Mouse (Mus musculus) gonadal fat pad, adult 2 months (tissue): ENCODE data around the gene Camp. TPM values are rescaled to one million over a fixed set of nuclear protein-coding genes. Genes with fewer than 3 reads are reported as not detected.
"Not testable (repeated sequence)": the region's sequence is repeated elsewhere in the genome, so short reads cannot be mapped to it uniquely, and the experiment has no call there.

Experiments used
- DNase-seq: peaks from one replicate; pipeline ENCODE4 v3.0.0-alpha.2; 2012; ENCODE audit warnings: low read depth
- polyA plus RNA-seq: library from polyadenylated mRNA; depleted of rRNA; stranded (reverse); fragments of >200 nt; gene quantifications from 2 replicates; pipeline ENCODE4 v1.2.3, GENCODE M21; 2012; rRNA removed

Camp gene
- polyA plus RNA-seq, 1 experiment = 0.68 TPM

- DNase-seq = no peak
Measured at GRCm38 (mm10) chr9:109854341-109854740, 4.9 kb upstream of the Camp start.

DNA sequence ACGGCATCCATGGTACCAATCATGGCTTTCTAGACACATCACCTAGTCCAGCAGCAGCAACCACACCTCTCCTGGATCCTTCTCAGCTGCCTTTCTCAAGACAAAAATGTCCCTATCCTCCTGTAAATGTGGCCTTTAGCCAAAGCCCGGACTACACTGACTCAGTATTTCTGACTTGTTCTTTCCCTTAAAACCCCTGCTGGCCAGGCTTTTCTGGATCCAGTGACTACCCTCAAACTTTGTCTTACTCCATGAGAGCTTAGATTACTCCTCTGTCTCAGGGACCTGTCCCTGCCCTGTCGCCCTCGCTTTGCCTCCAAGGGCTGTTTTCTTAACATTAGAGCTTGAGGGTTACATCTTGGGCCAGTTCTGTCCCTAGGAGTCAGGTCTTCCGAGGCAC, 682 bp upstream of the Camp start:
- DNase-seq = peak; percentile 79

GRCm38 (mm10) chr9:109833088-109833412, 16.4 kb downstream of the Camp start:
- DNase-seq = no peak

- no peak for DNase-seq
Measured at GRCm38 (mm10) chr9:109832391-109833087, 16.9 kb downstream of the Camp start, which contains the start of gene Nme6. TSS of gene Nme6 (plus strand) at chr9:109832749.

DNA sequence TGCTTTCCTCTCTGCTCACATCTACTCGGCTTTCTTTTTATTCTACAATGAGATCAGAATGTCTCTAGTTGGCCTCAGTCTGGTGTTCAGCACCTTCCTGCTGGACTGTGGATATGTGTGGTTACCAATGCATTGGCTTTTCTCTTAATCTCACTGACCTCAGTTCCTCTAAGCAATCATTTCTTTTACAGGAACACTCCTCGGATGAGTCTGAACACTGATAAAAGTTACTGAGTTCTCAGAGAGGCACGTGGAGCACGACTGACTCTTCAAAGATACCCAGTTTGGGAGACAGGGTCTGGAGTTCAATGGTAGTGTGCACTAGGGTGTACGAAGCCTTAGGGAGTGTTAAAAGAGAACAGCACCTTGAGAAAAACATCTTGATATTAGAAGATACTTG, 23.2 kb downstream of the Camp start:
- no peak for DNase-seq

GRCm38 (mm10) chr9:109825739-109826138, 23.7 kb downstream of the Camp start:
- DNase-seq = no peak

- DNase-seq = no peak
Measured at GRCm38 (mm10) chr9:109816341-109816740, 33.1 kb downstream of the Camp start.

- no peak for DNase-seq
Measured at GRCm38 (mm10) chr9:109813424-109813823, 36.0 kb downstream of the Camp start.

DNA sequence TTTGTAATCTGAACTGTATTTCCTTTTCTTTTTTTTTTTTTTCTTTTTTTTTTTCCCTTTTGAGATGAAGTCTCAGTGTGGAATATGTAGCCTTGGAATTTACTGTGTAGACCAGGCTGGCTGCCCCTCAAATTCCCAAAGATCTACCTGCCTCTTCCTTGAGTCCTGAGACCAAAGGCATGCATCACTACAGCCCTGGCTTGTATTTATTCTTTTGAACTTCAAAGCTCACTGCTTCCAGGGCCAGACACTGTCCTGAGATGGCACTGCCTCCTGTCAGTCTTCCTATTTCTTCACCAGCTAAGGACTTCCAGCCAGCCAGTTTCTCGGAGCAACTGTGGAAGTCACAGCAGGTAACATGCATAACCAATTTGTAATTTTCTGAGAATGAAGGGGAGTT, 37.4 kb downstream of the Camp start, which contains the start of gene Spink8:
Gene Spink8, plus strand, starts transcription at position 301 of the 400 bp plus-strand sequence.
- no peak for DNase-seq

- no peak for DNase-seq
Measured at GRCm38 (mm10) chr9:109807898-109808297, 41.5 kb downstream of the Camp start.

- DNase-seq = peak; percentile 62
Measured at GRCm38 (mm10) chr9:109806695-109807293, 42.6 kb downstream of the Camp start.

GRCm38 (mm10) chr9:109806260-109806659, 43.2 kb downstream of the Camp start:
- peak; percentile 51 for DNase-seq

DNA sequence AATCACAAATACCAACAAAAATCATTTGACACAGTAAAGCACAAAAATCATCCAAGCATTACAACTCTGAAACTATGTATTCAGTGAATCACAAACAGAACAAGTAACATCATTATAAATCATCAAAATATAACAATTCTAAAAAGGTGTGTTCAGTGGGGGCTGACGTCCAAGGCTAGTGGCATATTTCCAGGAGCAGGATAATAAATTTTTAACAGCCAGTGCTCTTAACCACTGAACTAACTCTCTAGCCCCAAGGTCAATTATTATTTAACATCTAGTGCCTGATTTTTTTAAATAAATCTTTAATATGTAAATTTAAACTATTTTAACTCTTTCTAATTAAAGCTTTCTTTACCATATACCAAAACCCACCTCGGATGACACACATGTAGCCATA, 43.8 kb downstream of the Camp start:
- not testable (repeated sequence) for DNase-seq

- DNase-seq = no peak
Measured at GRCm38 (mm10) chr9:109798051-109798450, 51.4 kb downstream of the Camp start.

Other genes with a start within 250 kb of the Camp start
- 0.27 and 0.33 TPM in 2 replicates for gene Fbxw24, start 223.6 kb downstream of the Camp start, polyA plus RNA-seq
- 0.13 TPM in 1 of 2 replicates, not detected in the other for gene Fbxw25, start 185.0 kb downstream of the Camp start, polyA plus RNA-seq
- 0.07 and 0.18 TPM in 2 replicates for gene Fbxw18, start 146.9 kb downstream of the Camp start, polyA plus RNA-seq
- not detected in 2 replicates for gene Fbxw26, start 103.5 kb downstream of the Camp start, polyA plus RNA-seq
- gene Fbxw27, start 58.9 kb downstream of the Camp start, polyA plus RNA-seq = 0.30 and 0.43 TPM in 2 replicates
- gene Spink8, start 37.3 kb downstream of the Camp start, polyA plus RNA-seq = 3,031 and 4,791 TPM in 2 replicates
- gene Nme6, start 16.9 kb downstream of the Camp start, polyA plus RNA-seq = 37.7 and 38.8 TPM in 2 replicates
- gene Cdc25a, start 26.0 kb upstream of the Camp start, polyA plus RNA-seq = 3.4 and 3.8 TPM in 2 replicates
- gene Map4, start 81.8 kb upstream of the Camp start, polyA plus RNA-seq = 103 and 120 TPM in 2 replicates